Mouse (Mus musculus) CH12.LX (cell line): Measurements from ENCODE around the gene Syncrip. TPM values are rescaled to one million over a fixed set of nuclear protein-coding genes. Genes with fewer than 3 reads are reported as not detected.

Source experiments
- DNase-seq: peaks from one replicate; pipeline ENCODE4 v3.0.0-alpha.2; 2013; ENCODE audit errors: extremely low read depth
- H3K27ac ChIP-seq: 2 replicates; pipeline ENCODE4 v1.5.1; 2012; ENCODE audit warnings: low read depth, mild to moderate bottlenecking, control low read depth, moderate library complexity; ENCODE audit not compliant: insufficient read depth
- H3K27me3 ChIP-seq: replicated peaks from 2 replicates; pipeline ENCODE3; 2012; ENCODE audit warnings: inconsistent platforms
- H3K36me3 ChIP-seq, 2 experiments: replicated peaks in 1 of 2; 2 replicates each; pipeline versions ENCODE3 to v1.6.1; 2012; ENCODE audit warnings: inconsistent platforms in 1 of 2, low read length in 1 of 2, mild to moderate bottlenecking in 1 of 2, mixed read lengths in 1 of 2, moderate library complexity in 1 of 2; ENCODE audit not compliant: control insufficient read depth in 1 of 2, insufficient read depth in 1 of 2
- H3K4me1 ChIP-seq, 2 experiments: 2 replicates each; pipeline ENCODE4 v1.6.1; 2012; ENCODE audit warnings: inconsistent platforms in 1 of 2, moderate library complexity in 1 of 2; ENCODE audit not compliant: insufficient read depth in 2 of 2, control insufficient read depth in 1 of 2
- H3K4me2 ChIP-seq: 2 replicates; pipeline ENCODE4 v1.6.1; 2012; ENCODE audit warnings: low read depth, mild to moderate bottlenecking, control low read depth; ENCODE audit not compliant: poor library complexity, insufficient read depth, severe bottlenecking
- H3K4me3 ChIP-seq, 3 experiments: fragments of 150-350 bp in 1 of 3; sonication (generic) in 1 of 3; replicated peaks in 1 of 3; 2 replicates each; pipeline versions ENCODE3 to v1.5.1; 2011 to 2012; ENCODE audit warnings: low read depth in 2 of 3, low read length in 2 of 3, mild to moderate bottlenecking in 2 of 3, moderate library complexity in 2 of 3, control low read depth in 1 of 3, improper control_type of control experiment in 1 of 3, inconsistent platforms in 1 of 3, mixed read lengths in 1 of 3; ENCODE audit not compliant: poor library complexity in 1 of 3
- H3K79me2 ChIP-seq: replicated peaks from 2 replicates; pipeline ENCODE4 v1.6.1; 2012; ENCODE audit warnings: mild to moderate bottlenecking, moderate library complexity; ENCODE audit not compliant: control insufficient read depth, poor library complexity, insufficient read depth, severe bottlenecking; ENCODE audit errors: extremely low read depth
- H3K9ac ChIP-seq: 2 replicates; pipeline ENCODE4 v1.6.1; 2012; ENCODE audit warnings: low read depth, mild to moderate bottlenecking, control low read depth, moderate library complexity; ENCODE audit not compliant: insufficient read depth
- H3K9me3 ChIP-seq: replicated peaks from 2 replicates; pipeline ENCODE3; 2012; ENCODE audit warnings: low read length, inconsistent platforms, mixed read lengths
- ELF1 ChIP-seq: IDR thresholded peaks from 2 replicates; pipeline ENCODE4 v1.6.1; 2014; ENCODE audit warnings: low read depth, mild to moderate bottlenecking, inconsistent platforms, low read length, improper control_type of control experiment
- ETS1 ChIP-seq: conservative IDR thresholded peaks from 2 replicates; pipeline ENCODE4 v1.6.1; 2012; ENCODE audit warnings: low read depth, mild to moderate bottlenecking, inconsistent platforms, low read length, improper control_type of control experiment, moderate library complexity
- GABPA ChIP-seq: IDR thresholded peaks from 2 replicates; pipeline ENCODE4 v1.6.1; 2012; ENCODE audit warnings: low read depth, low read length, improper control_type of control experiment, inconsistent platforms; ENCODE audit not compliant: insufficient replicate concordance
- HCFC1 ChIP-seq: IDR thresholded peaks from 2 replicates; pipeline ENCODE4 v1.6.1; 2012; ENCODE audit warnings: low read depth, mild to moderate bottlenecking, inconsistent platforms, low read length, improper control_type of control experiment
- IRF4 ChIP-seq: IDR thresholded peaks from 2 replicates; pipeline ENCODE4 v1.6.1; 2014; ENCODE audit warnings: low read depth, mild to moderate bottlenecking, inconsistent platforms, low read length, improper control_type of control experiment
- JUN ChIP-seq: IDR thresholded peaks from 2 replicates; pipeline ENCODE4 v1.6.1; 2011; ENCODE audit warnings: low read depth, mild to moderate bottlenecking, low read length, improper control_type of control experiment, moderate library complexity; ENCODE audit not compliant: insufficient read depth
- JUND ChIP-seq: conservative IDR thresholded peaks from 2 replicates; pipeline ENCODE4 v1.6.1; 2011; ENCODE audit warnings: low read depth, low read length, improper control_type of control experiment
- MAFK ChIP-seq: IDR thresholded peaks from 2 replicates; pipeline ENCODE4 v1.6.1; 2011; ENCODE audit warnings: low read length, improper control_type of control experiment; ENCODE audit not compliant: insufficient replicate concordance
- MAX ChIP-seq: IDR thresholded peaks from 2 replicates; pipeline ENCODE4 v1.6.1; 2011; ENCODE audit warnings: low read length, improper control_type of control experiment
- MAZ ChIP-seq: IDR thresholded peaks from 2 replicates; pipeline ENCODE4 v1.6.1; 2012; ENCODE audit warnings: low read depth, mild to moderate bottlenecking, inconsistent platforms, low read length, improper control_type of control experiment, moderate library complexity
- MXI1 ChIP-seq: IDR thresholded peaks from 2 replicates; pipeline ENCODE4 v1.6.1; 2011; ENCODE audit warnings: mild to moderate bottlenecking, low read depth, low read length, improper control_type of control experiment
- NRF1 ChIP-seq: IDR thresholded peaks from 2 replicates; pipeline ENCODE4 v1.6.1; 2014; ENCODE audit warnings: low read depth, mild to moderate bottlenecking, inconsistent platforms, low read length, improper control_type of control experiment, moderate library complexity
- PAX5 ChIP-seq: IDR thresholded peaks from 2 replicates; pipeline ENCODE4 v1.6.1; 2012; ENCODE audit warnings: low read length, inconsistent platforms, mixed read lengths
- RAD21 ChIP-seq: IDR thresholded peaks from 2 replicates; pipeline ENCODE4 v1.6.1; 2011; ENCODE audit warnings: low read depth, mild to moderate bottlenecking, low read length, improper control_type of control experiment, moderate library complexity
- SMC3 ChIP-seq: IDR thresholded peaks from 2 replicates; pipeline ENCODE4 v1.6.1; 2011; ENCODE audit warnings: low read depth, low read length, improper control_type of control experiment
- TBP ChIP-seq: conservative IDR thresholded peaks from 2 replicates; pipeline ENCODE4 v1.6.1; 2011; ENCODE audit warnings: low read depth, low read length, improper control_type of control experiment
- TCF12 ChIP-seq: IDR thresholded peaks from 2 replicates; pipeline ENCODE4 v1.6.1; 2014; ENCODE audit warnings: low read depth, mild to moderate bottlenecking, inconsistent platforms, low read length, improper control_type of control experiment
- UBTF ChIP-seq: IDR thresholded peaks from 2 replicates; pipeline ENCODE4 v1.6.1; 2012; ENCODE audit warnings: low read depth, mild to moderate bottlenecking, inconsistent platforms, low read length, improper control_type of control experiment, moderate library complexity
- ZC3H11A ChIP-seq: IDR thresholded peaks from 2 replicates; pipeline ENCODE4 v1.6.1; 2012; ENCODE audit warnings: low read depth, mild to moderate bottlenecking, inconsistent platforms, low read length, improper control_type of control experiment
- ZKSCAN1 ChIP-seq: IDR thresholded peaks from 2 replicates; pipeline ENCODE4 v1.6.1; 2012; ENCODE audit warnings: low read depth, inconsistent platforms, low read length, improper control_type of control experiment, borderline replicate concordance
- ZMIZ1 ChIP-seq: IDR thresholded peaks from 2 replicates; pipeline ENCODE4 v1.6.1; 2012; ENCODE audit warnings: low read depth, mild to moderate bottlenecking, inconsistent platforms, low read length, improper control_type of control experiment
- ZNF384 ChIP-seq: IDR thresholded peaks from 2 replicates; pipeline ENCODE4 v1.6.1; 2012; ENCODE audit warnings: low read depth, low read length, improper control_type of control experiment, inconsistent platforms
- dilution Hi-C: fragments of 300-500 bp; cut with MboI; formaldehyde crosslinking; loops from 2 replicates; pipeline ENCODE4 v1.14.3; 2020; ENCODE audit warnings: low sequenced_read_pairs; ENCODE audit not compliant: extremely low pct_unique_long_range_greater_than_20kb, extremely low pct_ligation_motif_present
- in situ Hi-C: fragments of 300-500 bp; cut with MboI; formaldehyde crosslinking; loops from 3 replicates; pipeline ENCODE4 v1.14.3; 2019; ENCODE audit warnings: low sequenced_read_pairs, low pct_ligation_motif_present, low pct_unique_long_range_greater_than_20kb, mixed read lengths
- polyA plus RNA-seq: library from polyadenylated mRNA; unstranded; fragments of >175 nt; gene quantifications from 2 replicates; pipeline ENCODE4 v1.2.1, GENCODE M21; 2012; ENCODE audit warnings: low read depth; ENCODE audit not compliant: insufficient read length
- total RNA-seq, 2 experiments: library from RNA; depleted of rRNA; stranded (reverse); fragments of 300-350 nt in 1 of 2; fragments of >200 nt in 1 of 2; gene quantifications; 2 replicates each; pipeline ENCODE4 v1.2.3; 2012 to 2014

Syncrip gene
- total and polyA plus RNA-seq, 3 experiments: 102 to 227 (median 213) TPM

- TF ChIP-seq MAZ: 0 out of 2 replicates have a peak, but pooled peaks have one; percentile 21
These were observed 34.1 kb upstream of the Syncrip start (continued) for GRCm38 (mm10) chr9:88516361-88516995.

GRCm38 (mm10) chr9:88515546-88515945 lies 33.2 kb upstream of the Syncrip start:
- H3K79me2 ChIP-seq: no peaks in the 10 kb centered on the region
- in situ Hi-C loops (no loop called here), dilution Hi-C loops (no loop called here)
- no peak overlapping the region for H3K27ac ChIP-seq
- H3K27me3 ChIP-seq: no peaks in the 10 kb centered on the region
- peaks cover 3 to 9% of the 10 kb centered on the region in 2 experiments for H3K36me3 ChIP-seq
- DNase-seq: no peak
- H3K9me3 ChIP-seq: no peaks in the 10 kb centered on the region
- H3K4me3 ChIP-seq: no peak overlapping the region
- TF ChIP-seq NRF1 (no peak), ZMIZ1 (no peak), ELF1 (no peak), ZNF384 (no peak), JUND (no peak), TCF12 (no peak), ZC3H11A (no peak), MAX (no peak), RAD21 (no peak), ZKSCAN1 (no peak), PAX5 (no peak), JUN (no peak), ETS1 (no peak), TBP (no peak)
- TF ChIP-seq, all 38 proteins: peak for 0
- H3K9ac ChIP-seq: no peak overlapping the region
- peaks cover 8 to 36% of the 10 kb centered on the region in 2 experiments for H3K4me1 ChIP-seq
- H3K4me2 ChIP-seq: peak overlapping the region; percentile 31; the same call in 1 of the 2 replicates

- H3K79me2 ChIP-seq: no peaks in the 10 kb centered on the region
- in situ Hi-C loops (no loop called here), dilution Hi-C loops (no loop called here)
- H3K4me3 ChIP-seq: no peak overlapping the region
- H3K9me3 ChIP-seq: no peaks in the 10 kb centered on the region
- no peak for DNase-seq
- H3K4me2 ChIP-seq: no peak overlapping the region
- no peaks in the 10 kb centered on the region for H3K36me3 ChIP-seq
- H3K27ac ChIP-seq: no peak overlapping the region
- no peaks in the 10 kb centered on the region for H3K27me3 ChIP-seq
- peaks cover 0 to 8% of the 10 kb centered on the region in 2 experiments; a peak in 2 of 4 replicates for H3K4me1 ChIP-seq
- no peak overlapping the region for H3K9ac ChIP-seq
- no peak for TF ChIP-seq HCFC1
- no peak for TF ChIP-seq SMC3
- no peak for TF ChIP-seq IRF4
- no peak for TF ChIP-seq PAX5
- no peak for TF ChIP-seq UBTF
- TF ChIP-seq MXI1: no peak
- no peak for TF ChIP-seq MAFK
- no peak for TF ChIP-seq GABPA
These were observed 19.5 kb upstream of the Syncrip start for GRCm38 (mm10) chr9:88501846-88502245.
